Mouse (Mus musculus): ENCODE data around the gene Pon1. TPM values are rescaled to one million over a fixed set of nuclear protein-coding genes. Genes with fewer than 3 reads are reported as not detected.

The Pon1 gene
- polyA plus RNA-seq, 2 experiments, result not detected

DNA sequence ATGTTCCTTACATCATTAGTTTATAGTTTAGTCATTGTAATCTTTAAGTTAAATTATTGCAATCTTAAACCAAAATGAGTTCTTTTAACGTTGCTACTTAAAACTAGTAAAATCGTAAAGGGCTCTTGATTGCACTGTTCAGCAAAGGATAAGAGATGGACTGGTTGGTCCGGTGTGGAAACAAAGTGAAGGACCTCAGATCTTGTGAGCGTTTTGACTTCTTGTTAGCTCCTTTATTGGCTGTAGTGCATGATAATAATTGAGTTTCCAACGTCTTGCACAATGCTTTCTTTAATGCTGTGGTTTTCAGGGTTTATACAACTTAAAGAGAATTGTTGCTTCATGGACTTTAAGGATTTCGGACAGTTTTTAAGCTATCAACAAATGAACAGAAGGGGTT lies 31.7 kb downstream of the Pon1 start:
- DNase-seq (ENCODE audit: low spot score) (no peak), ATAC-seq (ENCODE audit: low FRiP score, low read depth) (no peak)
- H3K4me2 ChIP-seq (replicated peaks; ENCODE audit: low read depth, low read length, severe bottlenecking), result no peak overlapping the region
- no peak overlapping the region for H3K9ac ChIP-seq (ENCODE audit: low read depth, low read length, severe bottlenecking)
- H3K9me3 ChIP-seq (ENCODE audit: control insufficient read depth, low read length), result no peaks in the 10 kb centered on the region
- TF ChIP-seq POLR2A (IDR thresholded peaks at IDR 0.05; ENCODE audit: borderline replicate concordance, extremely low read depth, insufficient read depth, insufficient read length), result no peak
- peaks cover 8% of the 10 kb centered on the region for H3K36me3 ChIP-seq (ENCODE audit: control insufficient read depth, insufficient read depth, low read length)
- WGBS, result 46% methylated on average over 6 of the region's 6 CpGs
- H3K27me3 ChIP-seq (ENCODE audit: control insufficient read depth, insufficient read depth, low read length), result no peaks in the 10 kb centered on the region
- H3K4me1 ChIP-seq (ENCODE audit: control insufficient read depth, insufficient read depth, low read length), result no peaks in the 10 kb centered on the region
- H3K4me3 ChIP-seq (replicated peaks; ENCODE audit: low read length), result no peak overlapping the region
- H3K27ac ChIP-seq (replicated peaks; ENCODE audit: low read depth, low read length), result no peak overlapping the region

DNA sequence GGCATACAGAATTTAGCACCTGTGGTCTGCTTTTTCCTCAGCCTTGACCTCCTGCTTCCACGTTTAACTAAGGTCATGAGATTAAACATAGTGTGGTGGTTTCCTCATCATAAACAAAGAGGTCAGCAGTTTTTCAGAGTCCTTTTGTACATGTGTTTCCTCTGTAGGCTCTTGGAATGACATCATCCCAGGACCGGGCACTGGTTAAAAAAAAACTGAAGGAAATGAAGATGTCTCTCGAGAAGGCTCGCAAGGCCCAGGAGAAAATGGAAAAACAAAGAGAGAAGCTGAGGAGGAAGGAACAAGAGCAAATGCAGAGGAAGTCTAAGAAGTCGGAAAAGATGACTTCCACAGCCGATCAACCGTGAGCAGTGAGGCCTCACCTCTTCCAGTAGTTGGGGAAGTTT lies 34.4 kb downstream of the Pon1 start:
- no peak overlapping the region for H3K4me2 ChIP-seq (replicated peaks; ENCODE audit: low read depth, low read length, severe bottlenecking)
- WGBS, result 85% methylated on average over 7 of the region's 7 CpGs
- H3K36me3 ChIP-seq (ENCODE audit: control insufficient read depth, insufficient read depth, low read length), result peaks cover 8% of the 10 kb centered on the region
- no peak overlapping the region for H3K4me3 ChIP-seq (replicated peaks; ENCODE audit: low read length)
- TF ChIP-seq POLR2A (IDR thresholded peaks at IDR 0.05; ENCODE audit: borderline replicate concordance, extremely low read depth, insufficient read depth, insufficient read length), result no peak
- H3K4me1 ChIP-seq (ENCODE audit: control insufficient read depth, insufficient read depth, low read length), result no peaks in the 10 kb centered on the region
- no peaks in the 10 kb centered on the region for H3K27me3 ChIP-seq (ENCODE audit: control insufficient read depth, insufficient read depth, low read length)
- no peak overlapping the region for H3K9ac ChIP-seq (ENCODE audit: low read depth, low read length, severe bottlenecking)
- DNase-seq (ENCODE audit: low spot score), result no peak
- H3K9me3 ChIP-seq (ENCODE audit: control insufficient read depth, low read length), result no peaks in the 10 kb centered on the region
- H3K27ac ChIP-seq (replicated peaks; ENCODE audit: low read depth, low read length), result no peak overlapping the region
- ATAC-seq (ENCODE audit: low FRiP score, low read depth), result no peak

DNA sequence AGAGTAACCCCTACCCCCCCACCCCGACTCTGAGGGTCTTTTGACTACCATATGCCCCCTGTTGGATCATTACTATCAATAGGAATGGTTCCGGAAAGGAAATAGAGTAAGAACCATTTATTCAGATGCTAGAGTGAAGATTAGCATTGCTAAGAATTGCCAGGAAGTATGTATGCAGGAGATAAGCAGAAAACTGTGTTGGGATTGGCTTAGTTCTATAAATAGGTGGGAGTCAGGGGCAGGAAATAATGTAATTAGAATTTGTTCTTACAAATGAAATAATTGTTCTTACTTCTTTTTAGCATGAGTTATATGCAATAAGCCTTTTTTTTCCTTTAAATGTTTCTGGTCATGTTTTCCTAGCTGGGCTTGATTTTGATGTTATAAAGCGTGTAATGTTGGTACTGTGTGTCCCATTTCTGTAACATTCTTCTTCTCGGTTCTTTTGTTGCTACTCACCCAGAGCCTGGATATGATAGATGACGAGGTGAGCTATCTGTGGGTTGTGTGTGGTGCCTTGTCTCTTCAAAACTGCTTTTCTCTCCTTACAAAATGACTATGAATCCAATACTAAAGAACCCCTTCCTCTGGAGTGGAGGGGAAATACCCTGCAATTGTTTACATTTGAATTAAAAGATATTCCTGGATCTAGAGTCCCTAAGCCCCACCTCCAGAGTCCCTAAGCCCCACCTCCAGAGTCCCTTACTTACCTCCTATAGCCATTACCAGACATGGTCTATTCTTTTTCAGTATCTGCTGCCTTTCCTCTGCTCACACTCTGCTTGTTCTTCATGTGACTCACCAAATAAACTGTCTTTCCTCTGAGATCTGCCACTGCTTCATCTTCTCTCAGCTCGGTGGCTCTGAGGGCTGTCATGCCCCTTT lies 37.0 kb downstream of the Pon1 start:
- H3K4me3 ChIP-seq (replicated peaks; ENCODE audit: low read length), result no peak overlapping the region
- 81% methylated on average over 6 of the region's 6 CpGs for WGBS
- H3K27ac ChIP-seq (replicated peaks; ENCODE audit: low read depth, low read length), result no peak overlapping the region
- ATAC-seq (ENCODE audit: low FRiP score, low read depth), result no peak
- H3K4me2 ChIP-seq (replicated peaks; ENCODE audit: low read depth, low read length, severe bottlenecking), result no peak overlapping the region
- H3K4me1 ChIP-seq (ENCODE audit: control insufficient read depth, insufficient read depth, low read length), result no peaks in the 10 kb centered on the region
- peaks cover 8% of the 10 kb centered on the region for H3K36me3 ChIP-seq (ENCODE audit: control insufficient read depth, insufficient read depth, low read length)
- H3K27me3 ChIP-seq (ENCODE audit: control insufficient read depth, insufficient read depth, low read length), result no peaks in the 10 kb centered on the region
- no peak for DNase-seq (ENCODE audit: low spot score)
- TF ChIP-seq POLR2A (IDR thresholded peaks at IDR 0.05; ENCODE audit: borderline replicate concordance, extremely low read depth, insufficient read depth, insufficient read length), result no peak
- no peaks in the 10 kb centered on the region for H3K9me3 ChIP-seq (ENCODE audit: control insufficient read depth, low read length)
- H3K9ac ChIP-seq (ENCODE audit: low read depth, low read length, severe bottlenecking), result no peak overlapping the region

DNA sequence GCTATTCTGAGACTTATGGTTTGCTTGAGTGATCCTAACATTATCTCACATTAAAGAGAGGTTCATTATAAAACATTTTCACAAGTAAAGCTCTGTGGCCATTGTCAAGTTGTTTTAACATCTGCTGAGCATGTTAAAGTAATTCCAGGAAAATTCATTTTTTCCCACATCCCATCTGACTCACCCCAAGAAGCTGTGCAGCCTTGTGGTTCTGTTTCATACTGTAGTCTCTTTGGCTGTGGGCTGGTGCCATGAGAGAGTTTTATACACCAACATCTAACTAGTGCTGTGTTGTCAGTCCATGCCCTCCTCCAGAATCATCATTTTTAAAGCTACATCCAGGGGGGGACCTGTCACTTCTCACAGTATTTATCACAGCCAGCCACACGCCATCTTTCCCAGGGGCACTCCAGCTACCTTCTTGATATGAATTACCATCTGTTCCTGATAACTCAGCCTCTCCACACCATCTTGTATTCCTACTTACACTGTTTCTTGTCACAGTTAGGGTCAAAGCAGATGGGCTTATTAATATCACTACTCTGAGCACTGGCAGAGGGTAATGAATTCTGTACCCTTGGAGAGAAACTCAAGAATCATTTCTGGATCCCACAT lies 38.3 kb downstream of the Pon1 start:
- H3K9me3 ChIP-seq (ENCODE audit: control insufficient read depth, low read length), result no peaks in the 10 kb centered on the region
- DNase-seq (ENCODE audit: low spot score) (no peak), ATAC-seq (ENCODE audit: low FRiP score, low read depth) (no peak)
- no peaks in the 10 kb centered on the region for H3K27me3 ChIP-seq (ENCODE audit: control insufficient read depth, insufficient read depth, low read length)
- no peak for TF ChIP-seq POLR2A (IDR thresholded peaks at IDR 0.05; ENCODE audit: borderline replicate concordance, extremely low read depth, insufficient read depth, insufficient read length)
- no peak overlapping the region for H3K9ac ChIP-seq (ENCODE audit: low read depth, low read length, severe bottlenecking)
- H3K27ac ChIP-seq (replicated peaks; ENCODE audit: low read depth, low read length), result no peak overlapping the region
- H3K4me1 ChIP-seq (ENCODE audit: control insufficient read depth, insufficient read depth, low read length), result no peaks in the 10 kb centered on the region
- 53% methylated on average over 1 of the region's 1 CpGs for WGBS
- H3K4me2 ChIP-seq (replicated peaks; ENCODE audit: low read depth, low read length, severe bottlenecking), result no peak overlapping the region
- peaks cover 8% of the 10 kb centered on the region for H3K36me3 ChIP-seq (ENCODE audit: control insufficient read depth, insufficient read depth, low read length)
- H3K4me3 ChIP-seq (replicated peaks; ENCODE audit: low read length), result no peak overlapping the region

DNA sequence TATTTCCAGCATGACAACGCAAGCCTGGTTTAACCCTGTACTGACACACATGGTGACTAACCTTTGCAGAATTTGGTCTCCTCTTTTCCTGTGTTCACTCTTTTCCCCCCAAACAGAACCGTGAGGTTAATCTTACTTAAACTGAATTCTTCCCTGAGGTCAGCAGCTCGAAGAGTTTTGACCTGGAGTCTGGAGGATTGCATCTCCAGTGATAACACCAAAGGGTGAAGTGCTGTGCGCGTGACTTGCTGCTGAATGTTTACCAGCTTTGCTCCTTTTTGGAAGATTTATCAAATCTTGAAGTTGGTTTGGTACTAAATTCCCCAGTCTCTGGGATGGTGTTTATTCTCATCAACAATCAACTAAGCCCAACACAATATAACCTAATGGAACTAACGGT lies 39.0 kb downstream of the Pon1 start:
- no peaks in the 10 kb centered on the region for H3K4me1 ChIP-seq (ENCODE audit: control insufficient read depth, insufficient read depth, low read length)
- H3K27ac ChIP-seq (replicated peaks; ENCODE audit: low read depth, low read length), result no peak overlapping the region
- no peaks in the 10 kb centered on the region for H3K9me3 ChIP-seq (ENCODE audit: control insufficient read depth, low read length)
- H3K9ac ChIP-seq (ENCODE audit: low read depth, low read length, severe bottlenecking), result no peak overlapping the region
- no peak for ATAC-seq (ENCODE audit: low FRiP score, low read depth)
- no peak for DNase-seq (ENCODE audit: low spot score)
- H3K36me3 ChIP-seq (ENCODE audit: control insufficient read depth, insufficient read depth, low read length), result peaks cover 6% of the 10 kb centered on the region
- no peaks in the 10 kb centered on the region for H3K27me3 ChIP-seq (ENCODE audit: control insufficient read depth, insufficient read depth, low read length)
- 87% methylated on average over 6 of the region's 6 CpGs for WGBS
- no peak overlapping the region for H3K4me3 ChIP-seq (replicated peaks; ENCODE audit: low read length)
- no peak overlapping the region for H3K4me2 ChIP-seq (replicated peaks; ENCODE audit: low read depth, low read length, severe bottlenecking)
- TF ChIP-seq POLR2A (IDR thresholded peaks at IDR 0.05; ENCODE audit: borderline replicate concordance, extremely low read depth, insufficient read depth, insufficient read length), result no peak
